Mouse (Mus musculus) megakaryocyte, embryonic 14.5 days (primary cell): ENCODE measurements around the gene Ush1g. TPM values are rescaled to one million over a fixed set of nuclear protein-coding genes. Genes with fewer than 3 reads are reported as not detected.

Experiments
- H3K27me3 ChIP-seq: replicated peaks from 2 replicates; pipeline ENCODE3; 2012; ENCODE audit warnings: inconsistent platforms
- H3K36me3 ChIP-seq: replicated peaks from 2 replicates; pipeline ENCODE3; 2012; ENCODE audit warnings: low read length, inconsistent platforms, mixed read lengths
- H3K4me1 ChIP-seq: 2 replicates; pipeline ENCODE4 v1.6.1; 2012; ENCODE audit warnings: inconsistent platforms
- H3K4me3 ChIP-seq: replicated peaks from 2 replicates; pipeline ENCODE3; 2012; ENCODE audit warnings: moderate library complexity, mild to moderate bottlenecking, inconsistent platforms
- H3K9me3 ChIP-seq: 2 replicates; pipeline ENCODE4 v1.6.1; 2012; ENCODE audit warnings: inconsistent platforms
- FLI1 ChIP-seq: IDR thresholded peaks from 2 replicates; pipeline ENCODE4 v1.6.1; 2012; ENCODE audit warnings: low read length, inconsistent platforms, mixed read lengths
- GATA1 ChIP-seq: IDR thresholded peaks from 3 replicates; pipeline ENCODE4 v1.6.1; 2012; ENCODE audit warnings: mixed read lengths, low read length, inconsistent platforms, borderline replicate concordance
- polyA plus RNA-seq: library from polyadenylated mRNA; stranded (reverse); fragments of >175 nt; gene quantifications from 2 replicates; pipeline ENCODE4 v1.2.3, GENCODE M21; 2012; ENCODE audit warnings: low replicate concordance; ENCODE audit not compliant: insufficient read depth

The Ush1g gene
- polyA plus RNA-seq, 1 experiment, result not detected

GRCm38 (mm10) chr11:115308781-115309180 lies 13.1 kb downstream of the Ush1g start:
- H3K27me3 ChIP-seq, result peaks cover 90% of the 10 kb centered on the region
- H3K4me3 ChIP-seq, result no peak overlapping the region
- TF ChIP-seq GATA1 (no peak), FLI1 (no peak)
- no peaks in the 10 kb centered on the region for H3K9me3 ChIP-seq
- no peaks in the 10 kb centered on the region for H3K36me3 ChIP-seq
- H3K4me1 ChIP-seq, result peaks cover 11% of the 10 kb centered on the region

GRCm38 (mm10) chr11:115306863-115307262 lies 15.0 kb downstream of the Ush1g start, which contains the start of gene Otop2:
TSS of gene Otop2 (plus strand) at chr11:115307163.
- Histone ChIP-seq H3K27me3 (peaks cover 84% of the 10 kb centered on the region), H3K4me1 (peaks cover 11% of the 10 kb centered on the region), H3K4me3 (peak within 1 kb of the TSS; percentile 23), H3K36me3 (no peaks in the 10 kb centered on the region), H3K9me3 (no peaks in the 10 kb centered on the region)
- TF ChIP-seq FLI1 (no peak), GATA1 (no peak)

GRCm38 (mm10) chr11:115303167-115303566 lies 18.7 kb downstream of the Ush1g start:
- Histone ChIP-seq H3K27me3 (peaks cover 66% of the 10 kb centered on the region), H3K4me1 (peaks cover 8% of the 10 kb centered on the region), H3K4me3 (no peak overlapping the region), H3K36me3 (no peaks in the 10 kb centered on the region), H3K9me3 (peaks cover 9% of the 10 kb centered on the region; the same call in 1 of the 2 replicates)
- TF ChIP-seq FLI1 (no peak), GATA1 (no peak)

GRCm38 (mm10) chr11:115301351-115301750 lies 20.5 kb downstream of the Ush1g start:
- peaks cover 66% of the 10 kb centered on the region for H3K27me3 ChIP-seq
- H3K9me3 ChIP-seq, result peaks cover 9% of the 10 kb centered on the region; the same call in 1 of the 2 replicates
- TF ChIP-seq GATA1, result no peak
- no peak for TF ChIP-seq FLI1
- H3K4me1 ChIP-seq, result peaks cover 17% of the 10 kb centered on the region
- no peak overlapping the region for H3K4me3 ChIP-seq
- H3K36me3 ChIP-seq, result no peaks in the 10 kb centered on the region

GRCm38 (mm10) chr11:115300745-115301144 lies 21.1 kb downstream of the Ush1g start:
- no peak overlapping the region for H3K4me3 ChIP-seq
- TF ChIP-seq FLI1 (no peak), GATA1 (no peak)
- peaks cover 69% of the 10 kb centered on the region for H3K27me3 ChIP-seq
- peaks cover 12% of the 10 kb centered on the region for H3K4me1 ChIP-seq
- peaks cover 9% of the 10 kb centered on the region; the same call in 1 of the 2 replicates for H3K9me3 ChIP-seq
- no peaks in the 10 kb centered on the region for H3K36me3 ChIP-seq

- peaks cover 20% of the 10 kb centered on the region for H3K9me3 ChIP-seq
- H3K27me3 ChIP-seq, result peaks cover 70% of the 10 kb centered on the region
- H3K36me3 ChIP-seq, result no peaks in the 10 kb centered on the region
- peaks cover 12% of the 10 kb centered on the region for H3K4me1 ChIP-seq
- TF ChIP-seq GATA1 (no peak), FLI1 (no peak)
- no peak overlapping the region for H3K4me3 ChIP-seq
These were observed 23.7 kb downstream of the Ush1g start for GRCm38 (mm10) chr11:115298160-115298559.

GRCm38 (mm10) chr11:115297214-115297826 lies 24.5 kb downstream of the Ush1g start, which contains the start of gene Fads6:
TSS of gene Fads6 (minus strand) at chr11:115297663.
- Histone ChIP-seq H3K4me3 (peak within 1 kb of the TSS; percentile 88), H3K36me3 (no peaks in the 10 kb centered on the region), H3K27me3 (peaks cover 72% of the 10 kb centered on the region), H3K4me1 (peaks cover 12% of the 10 kb centered on the region), H3K9me3 (peaks cover 20% of the 10 kb centered on the region)
- TF ChIP-seq GATA1, result no peak
- TF ChIP-seq FLI1, result no peak

GRCm38 (mm10) chr11:115296471-115297210 lies 25.2 kb downstream of the Ush1g start:
- H3K9me3 ChIP-seq, result peaks cover 20% of the 10 kb centered on the region
- H3K36me3 ChIP-seq, result no peaks in the 10 kb centered on the region
- H3K27me3 ChIP-seq, result peaks cover 75% of the 10 kb centered on the region
- no peak for TF ChIP-seq FLI1
- no peak for TF ChIP-seq GATA1
- peak overlapping the region; percentile 88 for H3K4me3 ChIP-seq
- peaks cover 12% of the 10 kb centered on the region for H3K4me1 ChIP-seq

GRCm38 (mm10) chr11:115295939-115296338 lies 25.9 kb downstream of the Ush1g start:
- TF ChIP-seq FLI1 (no peak), GATA1 (no peak)
- Histone ChIP-seq H3K27me3 (peaks cover 80% of the 10 kb centered on the region), H3K36me3 (no peaks in the 10 kb centered on the region), H3K4me1 (peaks cover 12% of the 10 kb centered on the region), H3K9me3 (peaks cover 20% of the 10 kb centered on the region), H3K4me3 (no peak overlapping the region)
